Mouse (Mus musculus): ENCODE measurements around the gene Grid1.

The Grid1 gene

DNA sequence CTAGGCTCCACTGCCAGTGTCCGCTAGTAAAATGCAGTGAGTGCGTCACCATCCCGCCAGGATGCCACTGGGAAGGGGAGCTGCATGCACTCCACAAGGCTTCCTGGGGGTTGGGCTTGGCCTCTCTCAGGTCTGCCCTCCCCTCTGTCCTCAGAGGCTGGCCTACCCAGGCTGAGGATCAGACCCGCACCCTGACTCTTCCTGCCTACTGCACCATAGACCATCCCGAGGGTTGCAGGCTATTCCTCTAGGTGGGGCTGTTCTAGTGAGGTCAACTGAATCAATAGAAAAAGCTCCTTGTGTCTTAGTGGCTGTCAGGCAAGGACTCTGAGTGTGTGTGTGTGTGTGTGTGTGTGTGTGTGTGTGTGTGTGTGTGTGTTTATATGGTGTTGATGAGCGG, 19.1 kb downstream of the Grid1 start:
- no peak for DNase-seq

DNA sequence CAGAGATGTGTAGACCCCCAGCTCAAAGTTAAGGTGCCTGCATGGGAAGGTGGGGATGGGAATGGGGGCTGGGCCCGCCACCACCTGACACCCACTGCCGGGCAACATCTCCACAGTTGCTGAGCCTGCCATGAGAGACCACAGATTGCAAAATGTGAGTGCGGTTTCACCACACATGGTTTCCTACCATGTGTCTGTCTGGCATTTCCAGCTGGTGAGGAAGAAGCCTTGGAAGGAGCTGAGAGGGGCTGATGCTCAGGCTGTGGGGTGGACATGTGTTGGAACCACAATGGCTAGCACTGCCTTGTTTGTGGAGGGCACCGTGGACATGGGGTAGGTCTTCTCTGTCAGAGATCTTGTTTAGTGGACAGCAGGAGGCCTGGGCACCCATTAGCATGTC, 20.0 kb downstream of the Grid1 start:
- no peak for DNase-seq

DNA sequence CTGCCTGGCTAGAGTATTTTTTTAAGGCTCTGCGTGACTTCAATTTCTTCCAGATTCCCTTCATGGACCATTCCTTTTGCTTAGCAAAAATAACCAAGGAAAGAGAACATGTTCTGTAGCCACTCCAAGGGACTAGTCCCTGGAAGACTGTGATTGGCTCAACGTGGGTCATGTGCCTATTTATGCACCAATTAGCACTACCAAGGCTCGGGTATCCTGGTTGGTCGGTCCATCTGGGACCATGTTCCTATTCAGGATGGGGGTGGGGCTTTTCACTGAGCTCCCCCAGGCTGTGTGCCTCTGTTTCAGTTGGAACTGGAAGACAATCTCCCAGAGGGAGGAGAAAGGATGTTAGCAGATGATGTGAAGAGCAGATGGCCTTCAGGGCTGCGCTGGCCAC, 23.7 kb downstream of the Grid1 start:
- DNase-seq = no peak

GRCm38 (mm10) chr14:34844166-34844565, 24.3 kb downstream of the Grid1 start:
- DNase-seq = no peak

DNA sequence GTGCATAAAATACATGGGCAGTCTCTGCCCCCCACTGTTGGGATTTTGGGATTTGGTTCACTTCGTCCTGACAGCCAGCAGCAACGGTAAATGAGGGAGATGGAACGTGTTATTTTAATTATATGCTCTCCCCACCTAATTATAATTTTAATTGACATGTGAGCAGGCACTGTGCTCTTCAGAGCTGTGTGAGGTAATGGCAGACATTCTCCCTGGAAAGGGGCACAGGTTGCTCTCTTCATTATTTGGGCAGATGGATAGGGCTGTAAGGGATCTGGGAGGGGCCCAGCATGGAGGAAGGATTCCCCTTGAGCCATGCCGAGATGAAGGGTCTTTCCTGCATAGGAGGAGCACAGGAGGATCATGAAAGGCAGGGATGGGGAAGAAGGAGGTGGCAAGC, 26.9 kb downstream of the Grid1 start:
- no peak for DNase-seq

- no peak for DNase-seq
These were observed 27.7 kb downstream of the Grid1 start for GRCm38 (mm10) chr14:34847625-34848024.

GRCm38 (mm10) chr14:34860891-34861780, 41.2 kb downstream of the Grid1 start:
- DNase-seq = no peak

GRCm38 (mm10) chr14:34867266-34867665, 47.4 kb downstream of the Grid1 start:
- no peak for DNase-seq

GRCm38 (mm10) chr14:34868513-34869260, 48.8 kb downstream of the Grid1 start:
- no peak for DNase-seq

- no peak for DNase-seq
These were observed 60.1 kb downstream of the Grid1 start for GRCm38 (mm10) chr14:34879996-34880395.

DNA sequence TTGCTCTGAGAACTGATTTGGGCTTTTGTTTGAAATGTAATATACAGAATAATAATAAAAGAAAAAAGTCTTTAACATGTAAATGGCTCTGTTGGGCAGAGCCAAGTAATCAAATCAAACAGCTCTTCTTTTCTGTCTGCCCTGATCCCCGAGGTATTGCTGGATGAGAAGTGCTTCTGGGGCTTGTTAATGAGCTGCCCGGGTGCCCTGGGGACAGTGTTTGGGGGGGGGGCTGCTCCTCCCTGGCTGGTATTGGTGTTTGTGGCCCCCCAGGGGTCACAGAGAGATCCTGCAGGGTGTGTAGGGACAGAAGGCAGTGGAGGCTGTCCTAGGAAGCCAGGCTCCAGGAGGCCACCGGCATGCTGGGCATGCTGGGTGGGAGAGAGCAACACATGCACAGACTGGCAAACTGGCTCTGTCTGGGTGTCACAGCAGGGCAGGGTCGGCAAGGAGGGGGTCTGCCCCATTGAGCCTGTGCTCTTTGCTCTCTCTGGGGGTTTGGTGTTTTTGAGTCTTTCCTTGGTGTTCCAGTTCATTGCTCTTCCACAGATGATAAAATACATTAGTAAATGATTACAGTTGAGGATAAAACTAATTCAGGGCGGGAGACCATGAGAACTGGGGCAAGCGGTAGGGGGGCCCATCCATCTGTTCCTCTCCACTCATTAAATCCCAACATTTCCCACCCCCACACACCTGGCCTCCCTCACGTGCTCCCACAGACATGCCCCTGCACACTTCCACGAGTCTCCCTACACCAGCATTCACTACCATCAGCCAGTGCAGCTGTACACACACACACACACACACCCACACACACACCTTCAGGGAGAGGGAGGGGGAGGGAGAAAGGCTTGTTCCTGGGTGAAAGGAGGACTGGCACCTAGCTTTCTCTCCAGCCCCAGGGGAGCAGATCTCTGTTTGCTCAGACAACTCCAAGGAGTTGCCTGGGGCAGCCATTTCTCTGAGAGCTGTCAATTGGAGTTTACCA, 60.8 kb downstream of the Grid1 start:
- no peak for DNase-seq

DNA sequence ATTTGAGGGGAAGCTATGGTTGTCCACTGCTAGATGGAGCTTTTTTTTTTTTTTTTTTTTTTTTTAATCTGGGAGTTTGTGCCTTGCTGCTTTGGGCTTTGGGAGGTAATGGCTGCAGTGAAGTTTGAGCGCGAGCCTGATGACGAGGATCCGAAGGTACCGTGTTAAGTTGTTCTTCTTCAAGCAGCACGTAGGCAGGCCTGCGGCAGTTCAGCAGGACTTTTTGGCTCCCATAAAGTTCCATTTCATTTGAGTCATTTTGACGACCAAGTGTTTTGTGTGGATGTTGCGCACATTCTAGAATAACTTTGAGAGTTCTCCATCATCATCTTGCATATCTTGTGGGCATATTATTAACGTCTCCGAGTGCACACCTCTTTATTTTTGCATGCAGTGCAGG, 64.3 kb downstream of the Grid1 start:
- no peak for DNase-seq

DNA sequence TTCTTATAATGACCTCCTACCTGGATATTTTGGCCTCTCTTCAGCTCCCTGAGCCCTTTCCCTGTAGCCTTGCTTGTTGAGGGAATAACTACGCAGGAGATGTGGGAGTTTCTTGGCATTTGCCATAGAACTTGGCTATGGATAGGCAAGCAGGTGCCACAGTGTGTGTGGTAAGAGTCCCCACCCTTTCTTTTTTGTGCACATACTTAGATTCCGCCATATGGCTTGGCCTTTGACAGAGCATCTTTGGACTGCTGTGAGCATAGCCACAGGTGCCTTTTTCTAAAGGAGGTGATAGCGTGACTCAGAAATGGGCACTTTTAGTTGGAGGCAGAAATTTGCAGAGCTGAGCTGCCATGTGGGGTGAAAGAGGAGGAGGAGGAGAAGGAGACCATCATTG, 64.7 kb downstream of the Grid1 start:
- no peak for DNase-seq

DNA sequence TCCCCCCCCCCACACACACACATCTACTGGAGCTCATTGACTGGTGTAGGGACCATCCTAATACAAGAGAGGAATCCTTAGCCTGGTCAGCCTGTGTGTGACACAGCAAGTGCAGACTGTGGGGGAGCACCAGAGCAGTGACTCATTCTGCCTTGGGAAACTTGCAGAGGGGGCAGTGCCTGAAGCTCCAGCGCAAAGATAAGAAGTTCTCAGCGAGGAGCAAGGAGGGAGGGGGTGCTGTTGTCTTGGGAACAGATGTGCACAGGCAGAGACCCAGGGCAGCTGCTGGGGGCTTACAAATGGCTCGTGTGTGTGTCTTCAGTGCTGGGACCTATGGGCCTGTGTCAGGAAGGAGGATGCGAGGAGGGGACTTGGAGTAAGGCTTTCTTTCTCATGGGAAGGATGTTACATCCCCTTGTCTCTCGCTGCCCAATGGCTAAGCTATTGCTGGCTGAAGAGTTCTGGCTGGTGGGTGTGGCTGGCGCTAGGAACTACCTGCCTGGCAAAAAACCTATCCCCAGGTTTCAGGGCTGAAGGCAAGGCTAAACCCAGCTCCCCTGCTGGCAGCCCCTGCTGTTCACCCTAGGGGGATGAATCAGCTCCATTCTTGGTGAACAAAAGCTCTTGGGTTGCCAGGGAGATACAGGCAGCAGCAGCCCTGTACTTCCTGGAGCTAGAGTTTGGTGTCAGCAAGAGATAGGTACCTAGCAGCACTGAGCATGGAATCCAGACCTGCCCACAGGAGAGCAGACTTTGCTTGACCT, 72.0 kb downstream of the Grid1 start:
- no peak for DNase-seq

DNA sequence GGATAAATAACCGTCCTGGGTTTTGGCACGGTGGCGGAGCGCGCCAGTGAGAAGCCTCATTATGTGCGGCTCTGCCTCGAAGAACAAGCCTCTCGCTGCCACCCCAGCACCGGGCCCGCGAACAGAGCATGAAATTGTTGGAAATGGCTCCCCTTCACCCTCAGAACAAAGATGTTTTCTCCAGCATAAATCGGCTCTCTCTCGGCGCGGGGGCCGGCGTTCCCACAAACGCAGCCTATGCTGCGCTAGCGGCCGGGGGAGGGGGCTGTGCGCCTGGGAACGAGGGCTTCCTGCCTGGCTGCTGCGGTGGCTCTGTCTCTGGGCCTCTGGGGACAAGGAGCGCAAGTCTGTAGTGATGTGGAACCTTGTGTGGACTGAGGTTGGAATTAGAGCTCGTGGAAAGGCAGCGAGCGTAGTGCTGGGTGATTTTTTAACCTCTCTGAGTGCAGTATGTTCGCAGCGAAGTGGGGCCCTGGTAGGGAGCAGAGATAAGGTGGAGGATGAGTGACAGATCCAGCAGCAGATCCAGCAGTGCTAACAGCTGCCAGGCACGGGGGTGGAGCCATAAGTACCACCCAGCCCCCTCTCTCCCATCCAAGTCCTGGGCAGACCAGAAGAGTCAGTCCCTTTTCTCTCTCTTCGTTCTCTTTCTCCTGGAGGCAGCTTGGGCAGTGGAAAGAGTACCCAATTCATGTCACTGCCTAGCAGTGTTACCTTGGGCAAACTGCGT, 76.5 kb downstream of the Grid1 start:
- DNase-seq = no peak

GRCm38 (mm10) chr14:34903854-34904253, 83.9 kb downstream of the Grid1 start:
- DNase-seq = no peak

DNA sequence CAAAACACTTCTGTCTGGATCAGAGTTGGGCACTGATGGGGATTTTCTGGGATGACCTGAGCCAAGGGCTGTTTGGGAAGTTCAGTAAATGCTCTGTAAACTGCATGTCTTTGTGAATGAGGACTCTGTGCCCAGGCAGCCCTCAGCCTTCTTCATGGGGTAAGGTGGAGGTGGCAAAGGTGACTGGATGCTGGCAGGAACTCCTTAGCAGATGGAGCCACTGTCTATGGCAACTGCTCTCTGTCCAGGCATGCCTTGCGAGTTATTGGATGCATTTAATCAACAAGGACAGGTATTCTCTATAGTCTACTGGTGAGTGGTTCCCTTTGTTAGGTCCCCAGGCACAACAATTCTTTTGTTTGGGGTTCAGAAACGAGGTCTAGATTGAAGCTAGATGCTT, 85.8 kb downstream of the Grid1 start:
- DNase-seq = no peak

DNA sequence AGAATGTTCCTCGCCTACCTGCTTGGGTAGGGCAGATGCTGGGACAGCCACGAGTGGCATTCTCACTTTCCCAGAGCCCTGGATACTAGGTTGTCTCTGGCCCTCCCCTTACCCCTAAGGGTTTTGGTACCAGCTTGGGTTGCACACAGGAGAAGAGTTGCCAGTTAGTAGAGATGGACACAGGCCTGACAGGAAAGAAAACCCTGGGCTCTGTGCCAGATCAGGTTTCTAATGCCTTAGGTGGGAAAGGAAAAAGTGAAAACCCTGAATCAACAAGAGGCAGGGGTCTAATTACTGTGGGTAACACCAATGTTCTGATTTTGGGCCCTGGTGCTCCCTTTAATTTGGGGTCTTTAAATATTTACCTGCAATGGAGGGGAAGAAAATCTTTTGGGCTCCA, 88.5 kb downstream of the Grid1 start:
- DNase-seq = no peak

- DNase-seq = no peak
These were observed 88.9 kb downstream of the Grid1 start for GRCm38 (mm10) chr14:34908804-34909203.

DNA sequence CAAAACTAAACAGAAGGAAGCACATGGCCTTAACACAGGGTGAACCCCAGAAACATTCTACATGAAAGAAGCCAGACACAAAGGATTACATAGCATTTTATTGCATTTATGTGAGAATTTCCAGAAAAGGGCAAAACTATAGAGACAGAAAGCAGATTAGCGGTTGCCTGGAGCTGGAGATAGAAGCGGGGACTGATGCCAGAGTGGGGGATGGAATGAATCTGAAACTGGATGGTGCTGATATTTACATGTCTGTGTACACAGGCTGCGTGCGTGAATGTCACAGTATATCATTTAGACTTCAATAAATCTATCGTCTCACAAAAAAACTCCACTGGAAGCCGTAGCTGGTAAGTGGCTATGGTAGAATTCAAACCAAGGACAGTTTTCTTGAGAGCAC, 96.4 kb downstream of the Grid1 start:
- no peak for DNase-seq

GRCm38 (mm10) chr14:34917111-34917510, 97.2 kb downstream of the Grid1 start:
- no peak for DNase-seq

GRCm38 (mm10) chr14:34919221-34919620, 99.3 kb downstream of the Grid1 start:
- DNase-seq = no peak

Measured in B cell, adult 2 months (primary cell).